Mouse (Mus musculus): ENCODE data around the gene Eva1a. TPM values are rescaled to one million over a fixed set of nuclear protein-coding genes. Genes with fewer than 3 reads are reported as not detected.

The Eva1a gene
- not detected in 2 replicates for total RNA-seq (2014; fragmentation: Nextera tagmentation)
- total RNA-seq (2017): not detected in 2 replicates

DNA sequence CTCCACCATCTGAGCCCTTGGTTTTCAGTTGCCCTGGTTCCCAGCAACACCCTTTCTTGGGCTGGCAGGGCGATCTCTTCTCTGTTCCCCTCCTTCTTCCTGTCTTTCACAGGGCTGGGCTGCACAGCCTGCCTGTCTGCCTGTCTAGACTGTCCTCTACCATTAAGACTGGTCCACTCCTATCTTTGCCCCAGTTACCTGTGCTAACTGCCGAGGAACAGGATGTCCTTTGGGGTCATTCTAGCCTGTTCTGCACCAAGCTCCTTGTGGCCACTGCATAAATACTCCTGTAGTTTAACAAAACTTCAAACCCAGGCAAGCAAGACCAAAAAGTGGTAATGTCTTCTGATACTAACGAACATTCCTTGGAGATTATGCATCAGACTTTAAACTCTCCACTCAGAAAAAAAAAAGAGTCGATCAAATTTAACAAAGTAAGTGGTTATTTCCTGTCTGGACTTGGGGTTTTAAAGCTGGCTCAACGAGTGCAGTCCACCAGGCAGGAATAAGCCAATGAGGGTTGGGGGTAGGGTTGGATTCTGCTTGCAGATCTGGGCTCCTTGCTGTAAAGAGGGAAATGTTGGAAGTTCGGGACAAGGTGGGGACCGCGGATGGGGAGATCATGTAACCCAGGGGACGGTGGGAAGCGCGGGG lies at the start of gene Eva1a:
Gene Eva1a, plus strand, starts transcription at position 210 of the 654 bp plus-strand sequence.
- ATAC-seq (replicated peaks; ENCODE audit: poor library complexity, severe bottlenecking): no peak

DNA sequence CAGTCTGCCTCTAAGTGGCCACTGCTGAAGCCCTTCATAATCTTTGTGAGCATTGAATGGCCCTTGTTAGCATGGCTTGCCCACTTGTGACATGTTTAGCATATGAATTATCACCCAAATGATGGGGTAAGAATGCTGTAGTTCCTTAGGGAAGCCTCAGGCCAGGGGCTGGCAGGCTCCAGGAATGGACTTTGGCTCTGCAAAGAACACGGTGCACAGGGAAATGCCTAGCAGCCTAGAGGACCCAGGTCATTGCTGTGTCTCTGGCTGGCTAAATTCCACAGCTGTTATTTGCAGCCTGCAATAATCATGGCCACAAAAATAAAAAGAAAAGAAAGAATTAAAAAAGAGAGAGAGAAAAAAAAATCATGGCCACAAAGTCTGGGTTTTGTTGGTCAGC lies 28.5 kb upstream of the Eva1a start:
- no peak for ATAC-seq (replicated peaks; ENCODE audit: poor library complexity, severe bottlenecking)

DNA sequence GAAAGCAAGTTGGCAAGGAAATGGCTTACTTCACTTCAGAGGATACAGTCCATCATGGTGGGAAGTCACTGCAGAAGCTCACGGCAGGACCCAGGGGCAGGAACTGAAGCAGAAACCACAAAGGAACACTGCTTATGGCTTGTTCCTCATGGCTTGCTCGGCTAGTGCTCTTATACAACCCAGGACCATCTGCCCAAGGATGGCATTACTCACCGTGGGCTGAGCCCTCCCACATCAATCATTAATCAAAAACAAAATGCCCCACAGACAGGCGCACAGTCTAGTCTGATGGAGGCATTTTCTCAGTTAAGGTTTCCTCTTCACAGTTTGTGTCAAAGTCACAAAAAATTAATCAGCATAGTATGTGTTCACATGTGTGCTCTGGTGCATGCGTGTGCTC lies 19.8 kb upstream of the Eva1a start:
- ATAC-seq (replicated peaks; ENCODE audit: poor library complexity, severe bottlenecking): no peak

DNA sequence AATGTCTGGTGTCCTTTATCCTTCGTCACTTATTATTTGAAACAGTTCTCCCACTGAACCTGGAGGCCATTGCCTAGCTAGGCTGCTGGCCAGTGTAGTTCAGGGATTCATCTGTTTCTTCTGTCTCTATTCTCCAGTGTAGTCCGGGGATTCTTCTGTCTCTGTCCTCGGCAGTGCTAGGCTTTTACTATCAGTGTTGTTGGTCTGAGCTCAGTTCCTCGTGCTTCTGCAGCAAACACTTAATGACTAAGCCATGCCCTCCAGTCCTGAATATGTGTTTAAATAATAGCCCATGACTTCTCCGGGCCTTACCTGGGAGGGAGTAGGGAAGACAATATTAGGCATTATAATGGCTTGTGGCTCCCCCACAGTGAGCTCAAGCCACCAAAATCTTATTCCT lies 19.3 kb upstream of the Eva1a start:
- ATAC-seq (replicated peaks; ENCODE audit: poor library complexity, severe bottlenecking): no peak

DNA sequence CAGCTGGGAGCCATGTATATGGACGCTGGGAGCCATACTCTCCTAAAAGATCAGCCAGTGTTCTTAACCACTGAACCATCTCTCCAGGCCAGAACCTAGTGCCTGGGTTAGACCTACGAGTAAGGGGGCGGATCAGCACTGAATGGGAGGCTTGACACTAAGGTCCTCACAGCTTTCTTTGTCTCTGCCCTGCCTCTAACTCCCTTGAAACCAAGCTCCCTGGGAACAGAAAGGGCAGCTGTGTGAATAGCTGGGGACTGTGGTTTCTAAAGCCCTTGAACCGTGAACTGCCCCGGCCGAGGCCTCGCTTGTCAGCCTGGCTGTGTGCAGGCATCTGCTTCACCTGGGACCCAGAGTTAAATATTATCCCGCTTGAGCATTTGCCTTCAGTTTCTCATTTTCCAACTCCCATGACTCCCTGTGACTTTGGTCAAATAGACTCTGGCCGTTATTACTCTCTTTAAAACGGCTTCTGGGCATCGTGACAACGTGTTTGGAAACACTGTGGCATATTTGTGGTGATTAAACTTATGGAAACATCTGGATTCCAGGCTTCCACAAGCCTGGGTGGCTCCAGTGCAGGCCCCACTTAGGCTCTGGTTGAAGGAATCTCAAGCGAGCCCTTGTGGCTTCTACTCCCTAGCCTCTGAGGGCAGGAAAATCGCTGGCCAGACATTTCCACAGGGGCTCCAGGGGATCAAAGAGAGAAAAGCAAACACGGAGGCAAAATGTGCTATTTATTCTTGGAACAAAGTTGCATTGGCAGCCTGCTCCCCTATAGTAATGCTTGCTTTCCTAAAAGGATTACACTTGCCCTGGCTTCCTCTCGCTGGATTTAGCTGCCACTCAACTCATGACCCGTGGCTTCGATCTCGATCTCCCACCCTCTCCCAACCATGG lies 11.0 kb upstream of the Eva1a start:
- ATAC-seq (replicated peaks; ENCODE audit: poor library complexity, severe bottlenecking): no peak

DNA sequence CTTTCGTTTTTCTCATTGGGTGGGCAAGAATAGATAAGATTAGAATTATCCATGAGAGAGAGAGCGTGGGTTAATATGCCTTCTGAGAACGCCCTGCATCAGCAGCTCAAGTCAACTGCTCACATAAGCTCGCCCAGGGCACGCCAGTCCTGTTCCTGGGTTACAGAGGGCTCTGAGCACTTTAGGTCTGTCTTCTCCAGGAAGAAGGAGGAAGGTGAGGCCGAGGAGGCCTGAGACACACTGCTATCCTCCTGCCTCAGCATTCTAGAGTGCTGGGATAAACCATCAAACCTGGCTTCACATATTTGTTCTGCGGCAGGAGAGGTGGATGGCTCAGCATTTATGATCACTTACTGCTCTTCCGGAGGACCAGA lies 10.3 kb upstream of the Eva1a start:
- no peak for ATAC-seq (replicated peaks; ENCODE audit: poor library complexity, severe bottlenecking)

DNA sequence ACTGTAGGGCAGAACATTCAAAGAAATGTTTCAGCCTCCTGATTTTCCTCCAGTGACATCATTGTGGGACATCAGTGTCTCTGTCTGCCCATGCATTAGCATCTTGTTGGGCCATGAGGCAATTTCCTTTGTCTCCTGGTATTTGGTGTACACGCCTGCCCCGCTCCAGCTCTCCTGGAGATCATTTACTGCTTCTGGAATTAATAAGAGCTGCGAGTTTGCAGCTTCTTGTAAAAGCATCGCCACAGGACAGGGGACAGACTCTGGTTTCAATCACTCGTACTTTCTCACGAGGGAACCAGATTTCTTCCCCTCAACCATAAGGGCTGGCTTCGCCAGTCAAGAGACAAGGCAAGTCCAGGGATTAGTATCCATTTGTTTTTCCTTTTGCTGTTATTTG lies 3.6 kb upstream of the Eva1a start:
- ATAC-seq (replicated peaks; ENCODE audit: poor library complexity, severe bottlenecking): no peak

DNA sequence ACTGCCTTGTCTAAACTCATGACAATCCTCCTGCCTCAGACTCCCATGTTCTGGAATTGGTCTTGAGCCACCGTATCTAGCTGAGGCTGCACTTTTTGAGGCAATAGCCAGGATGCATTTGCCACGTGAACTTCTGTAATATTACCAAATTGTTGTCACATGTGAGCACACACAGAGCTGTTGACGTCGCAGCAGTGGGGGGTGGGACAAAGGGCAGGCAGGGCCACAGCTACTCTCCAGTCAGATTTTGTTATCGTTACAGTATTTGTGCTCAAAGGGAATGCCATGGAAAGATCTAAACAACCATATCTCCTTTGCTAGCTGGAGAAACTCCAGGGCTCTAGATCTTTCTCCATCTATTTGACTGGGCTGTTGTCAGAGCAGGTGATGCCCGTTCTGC lies 1.6 kb upstream of the Eva1a start:
- ATAC-seq (replicated peaks; ENCODE audit: poor library complexity, severe bottlenecking): no peak

DNA sequence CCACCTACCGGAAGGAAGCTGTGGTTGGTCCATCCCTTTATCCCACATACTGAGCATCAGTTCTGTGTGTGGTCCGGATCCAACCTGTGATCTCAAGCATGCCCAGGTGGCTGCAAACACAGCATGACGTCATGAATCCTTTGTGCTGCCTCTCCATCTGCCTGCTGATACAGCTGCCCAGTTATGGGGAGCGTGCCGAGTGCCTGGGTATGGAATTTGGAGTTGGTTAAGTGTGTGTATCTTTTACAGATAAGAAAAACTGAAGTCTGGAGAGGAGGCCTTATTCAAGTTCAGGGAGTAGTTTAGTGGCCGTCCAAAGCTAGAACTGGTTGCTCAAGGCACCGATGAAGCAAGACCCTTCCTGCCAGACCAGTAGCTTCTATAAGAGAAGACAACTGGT lies 875 bp upstream of the Eva1a start:
- no peak for ATAC-seq (replicated peaks; ENCODE audit: poor library complexity, severe bottlenecking)

DNA sequence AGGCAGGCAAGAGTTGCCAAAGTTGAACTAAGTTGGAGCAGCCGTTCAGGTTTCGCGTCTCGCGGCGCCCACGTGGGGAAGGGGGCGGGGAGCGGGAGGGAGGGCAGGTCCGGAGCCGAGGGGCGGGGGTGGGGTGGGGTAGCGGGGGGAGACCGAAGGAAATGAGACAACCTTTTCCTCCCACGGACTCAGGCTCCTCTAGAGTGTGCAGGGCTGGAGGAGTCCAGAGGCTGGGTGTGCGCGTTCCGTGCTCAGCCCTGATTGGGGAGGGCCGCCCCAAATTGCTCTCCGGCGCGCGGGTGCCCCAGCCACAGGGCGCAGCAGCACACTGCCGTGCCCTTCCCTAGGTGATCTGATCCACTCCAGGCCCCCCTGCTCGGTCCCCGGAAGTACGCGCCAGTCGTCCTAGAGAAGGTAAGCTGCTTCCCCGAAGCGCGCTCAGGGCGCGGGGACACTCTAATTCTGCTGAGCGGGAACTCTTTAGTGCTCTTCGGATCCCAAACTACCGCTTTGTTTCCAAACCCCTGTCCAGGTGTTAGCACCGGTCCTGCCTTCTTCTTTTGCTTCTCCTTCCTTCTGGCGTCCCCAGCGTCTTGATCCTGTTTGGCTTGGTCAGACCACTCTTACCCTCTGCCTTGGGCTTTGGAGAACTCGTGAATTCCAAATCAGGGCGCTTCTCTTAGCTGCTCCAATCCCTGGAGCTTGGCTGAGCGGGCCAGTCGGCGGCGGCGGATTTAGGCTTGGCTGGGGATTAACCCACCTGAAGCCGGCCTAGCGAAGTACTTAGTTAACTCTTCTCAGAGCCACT lies 849 bp downstream of the Eva1a start:
- peak; percentile 23; the same call in 1 of the 2 replicates for ATAC-seq (replicated peaks; ENCODE audit: poor library complexity, severe bottlenecking)

DNA sequence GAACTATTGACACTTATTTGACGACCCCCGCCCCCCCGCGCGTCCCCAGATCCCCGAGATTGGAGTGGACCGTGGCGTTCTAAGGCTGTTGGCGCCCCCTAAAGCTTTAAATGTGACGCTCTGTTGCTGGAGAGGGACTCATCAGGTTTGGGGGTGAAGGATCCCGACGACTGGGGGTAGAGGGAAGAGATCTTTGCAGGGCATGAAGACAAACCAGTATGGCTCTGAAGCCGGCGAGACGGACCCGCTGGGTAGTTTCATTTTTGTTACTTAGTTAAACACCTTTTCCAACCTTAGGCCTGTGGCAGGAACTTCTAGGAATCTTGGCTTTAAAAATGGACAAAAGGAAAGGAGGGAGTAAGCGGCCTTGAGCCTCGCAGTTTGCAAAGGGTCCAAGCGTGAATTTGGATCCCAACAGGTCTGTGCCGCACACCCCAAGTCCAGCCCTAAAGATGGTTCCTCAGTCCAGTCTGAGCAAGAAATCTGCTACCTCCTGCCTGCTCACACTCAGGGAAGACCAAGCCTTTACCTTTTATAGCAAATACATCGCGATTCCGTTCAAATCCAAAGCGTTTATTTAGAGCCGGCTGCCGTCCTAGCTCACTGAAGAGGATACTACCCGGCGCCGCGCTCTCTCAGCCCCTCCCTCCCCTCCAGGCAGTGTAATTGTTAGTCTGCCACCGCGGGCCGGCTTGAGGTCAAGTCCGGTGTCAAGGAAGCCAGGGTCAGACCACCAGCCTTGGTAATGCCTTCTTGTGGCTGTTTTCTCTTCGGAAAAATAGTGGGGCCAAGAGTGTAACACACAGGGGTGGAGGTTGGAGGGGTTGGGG lies 1.7 kb downstream of the Eva1a start:
- ATAC-seq (replicated peaks; ENCODE audit: poor library complexity, severe bottlenecking): no peak

DNA sequence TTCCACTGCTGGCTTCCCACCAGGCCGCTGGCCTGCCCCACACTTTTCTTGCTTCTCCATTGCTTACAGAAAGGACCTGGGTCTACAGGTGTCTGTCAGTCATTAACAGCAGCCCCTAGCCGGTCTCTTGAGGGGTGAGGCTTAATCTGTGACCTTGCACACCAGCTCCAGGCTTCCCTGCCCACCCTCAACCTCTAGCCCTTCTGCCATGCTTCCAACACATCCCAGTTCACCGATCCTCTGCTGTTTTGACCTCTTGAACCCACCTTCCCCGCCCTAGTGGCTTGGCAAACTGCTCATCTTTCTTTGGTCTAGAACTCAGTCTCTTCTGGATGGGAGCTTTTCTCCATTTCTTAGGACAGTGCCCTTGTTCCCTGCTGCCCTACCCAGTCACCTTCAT lies 2.8 kb downstream of the Eva1a start:
- ATAC-seq (replicated peaks; ENCODE audit: poor library complexity, severe bottlenecking): no peak

DNA sequence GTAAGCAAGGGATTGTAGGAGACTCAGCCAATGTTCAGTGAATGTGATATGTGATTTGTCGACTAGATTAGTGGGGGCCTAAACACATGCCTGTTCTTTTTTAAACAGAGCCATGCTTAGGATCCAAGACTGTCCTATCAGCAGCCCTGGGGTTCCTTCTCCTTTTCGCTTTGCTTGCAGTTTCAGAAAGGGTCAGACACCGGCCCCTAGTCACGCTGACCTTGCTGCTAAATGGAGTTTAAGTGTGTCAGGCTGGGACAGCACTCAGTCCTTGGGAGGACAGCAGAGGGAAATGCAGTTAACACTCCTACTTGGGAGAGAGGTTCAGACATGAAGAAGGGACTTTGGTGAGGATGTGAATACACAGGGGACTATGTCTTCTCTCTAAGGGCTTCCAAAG lies 3.7 kb downstream of the Eva1a start:
- no peak for ATAC-seq (replicated peaks; ENCODE audit: poor library complexity, severe bottlenecking)

DNA sequence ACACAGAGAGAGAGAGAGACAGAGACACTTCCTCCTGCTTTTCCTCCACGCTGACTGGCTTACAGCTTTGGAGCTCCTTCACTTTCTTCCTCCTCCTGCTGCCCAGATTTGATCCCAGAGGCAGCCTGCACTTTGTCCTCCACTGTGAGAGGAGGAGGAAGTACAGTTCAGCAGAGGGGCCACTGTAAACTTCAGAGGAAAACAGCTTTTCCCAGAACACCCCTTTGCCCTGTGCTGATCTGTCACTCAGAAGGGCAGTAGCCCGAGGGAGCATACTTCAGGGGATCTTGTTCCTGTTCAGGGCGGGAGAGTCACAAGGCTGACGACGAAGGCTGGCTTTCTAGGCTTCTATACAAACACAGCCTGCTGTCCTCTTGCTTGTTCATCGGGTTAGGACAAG lies 7.1 kb downstream of the Eva1a start:
- ATAC-seq (replicated peaks; ENCODE audit: poor library complexity, severe bottlenecking): no peak

DNA sequence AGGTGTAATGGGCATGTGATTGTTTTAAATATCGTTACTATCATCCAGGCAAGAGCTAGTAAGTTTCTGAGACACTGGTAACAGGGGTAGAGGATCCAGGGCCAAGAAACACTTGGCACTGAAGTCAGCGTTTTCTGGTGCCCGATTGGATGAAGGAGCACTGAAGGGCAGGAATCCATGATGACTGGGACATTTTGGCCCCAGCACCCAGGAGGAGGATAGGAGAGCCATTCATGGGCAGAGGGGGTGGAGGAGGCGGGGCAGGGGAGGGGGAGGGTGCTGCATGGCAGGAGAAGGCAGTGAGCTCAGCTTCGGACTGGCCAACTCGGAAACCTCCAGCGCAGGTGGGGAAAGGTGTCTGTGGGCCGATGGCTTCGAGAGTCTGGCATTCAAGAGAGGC lies 9.4 kb downstream of the Eva1a start:
- no peak for ATAC-seq (replicated peaks; ENCODE audit: poor library complexity, severe bottlenecking)

DNA sequence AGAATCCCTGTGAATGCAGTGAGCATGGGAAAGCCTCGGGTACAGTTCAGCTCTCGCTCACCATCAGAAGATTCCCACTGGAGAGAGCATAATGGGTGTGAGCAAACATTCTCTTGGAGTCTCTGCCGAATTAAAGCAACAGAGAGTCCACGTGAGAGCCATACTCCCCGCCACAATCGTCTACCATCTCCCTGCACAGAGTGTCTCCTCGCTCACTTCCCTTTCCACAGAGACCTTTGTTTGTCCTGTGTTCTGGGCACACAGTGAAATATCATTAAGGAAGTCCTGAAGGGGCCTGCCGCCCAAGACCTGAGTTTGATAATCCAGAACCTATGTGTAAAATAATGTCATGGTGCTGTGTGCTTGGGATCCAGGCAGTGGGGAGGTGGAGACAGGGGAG lies 10.7 kb downstream of the Eva1a start:
- ATAC-seq (replicated peaks; ENCODE audit: poor library complexity, severe bottlenecking): no peak

DNA sequence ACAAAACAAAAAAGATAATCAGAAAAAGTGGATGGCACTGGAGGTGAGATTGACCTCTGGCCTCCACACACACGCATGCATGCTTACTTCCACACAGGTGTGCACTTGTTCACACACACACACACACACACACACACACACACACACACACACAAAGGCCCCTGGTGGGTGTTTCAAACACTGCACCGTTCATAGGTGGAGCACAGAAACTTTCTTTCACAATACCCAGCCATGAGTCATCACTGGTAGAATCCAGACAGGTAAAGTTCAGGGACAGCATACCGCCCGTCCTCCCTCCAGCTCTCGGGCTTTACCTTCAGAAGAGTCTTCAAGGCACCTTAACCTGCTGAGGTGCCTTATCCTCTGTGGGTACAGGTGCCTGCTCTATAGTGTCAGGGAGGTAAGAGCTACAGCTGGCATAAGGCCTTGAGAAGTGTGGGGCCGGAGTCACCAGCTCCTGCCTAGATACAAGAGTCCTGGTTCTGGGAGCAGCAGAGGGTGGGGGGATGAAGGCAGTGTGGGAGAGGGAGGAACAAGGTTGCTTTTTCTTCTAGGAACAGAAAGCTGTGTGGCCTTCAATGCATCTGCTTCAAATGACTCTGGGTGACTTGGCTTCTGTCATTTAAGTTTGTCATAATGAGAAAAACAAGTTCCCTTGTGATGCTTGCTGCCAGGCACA lies 11.3 kb downstream of the Eva1a start:
- ATAC-seq (replicated peaks; ENCODE audit: poor library complexity, severe bottlenecking): no peak

DNA sequence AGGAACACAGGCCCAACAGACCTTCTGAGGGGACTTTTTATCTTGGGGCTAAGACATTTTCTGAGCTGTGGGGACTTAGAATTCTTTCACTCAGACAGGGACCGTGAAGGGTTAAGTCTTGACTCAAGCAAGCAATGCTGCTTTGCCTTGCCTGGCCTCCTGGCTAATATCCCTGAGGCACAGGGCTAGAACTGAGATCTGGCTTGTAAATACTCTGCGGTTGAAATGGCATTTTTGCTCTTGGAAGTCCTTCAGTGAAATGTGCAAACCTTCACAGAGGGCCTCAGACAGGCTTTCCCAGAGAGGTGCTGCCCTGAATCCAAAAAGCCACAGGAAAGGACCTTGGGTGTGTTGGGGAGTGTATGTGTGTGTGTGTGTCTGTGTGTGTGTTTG lies 11.9 kb downstream of the Eva1a start:
- no peak for ATAC-seq (replicated peaks; ENCODE audit: poor library complexity, severe bottlenecking)

DNA sequence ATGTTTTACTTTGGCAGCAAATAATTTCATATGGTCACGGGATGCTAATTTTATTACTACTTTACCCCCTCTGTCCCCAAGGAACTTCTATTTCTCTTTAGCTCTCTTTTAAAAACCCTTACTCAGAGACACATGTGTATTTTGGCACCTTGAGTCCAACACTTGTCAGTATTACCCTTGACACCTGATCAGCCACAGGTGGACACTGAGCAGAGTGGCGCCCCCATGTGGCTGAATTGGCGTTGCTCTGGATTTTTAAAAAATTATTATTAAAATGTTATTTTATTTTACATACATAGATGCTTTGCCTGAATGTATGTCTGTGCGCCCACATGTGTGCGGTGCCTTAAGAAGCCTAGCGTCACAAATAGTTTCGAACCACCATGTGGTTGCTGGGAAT lies 14.0 kb downstream of the Eva1a start:
- ATAC-seq (replicated peaks; ENCODE audit: poor library complexity, severe bottlenecking): no peak

DNA sequence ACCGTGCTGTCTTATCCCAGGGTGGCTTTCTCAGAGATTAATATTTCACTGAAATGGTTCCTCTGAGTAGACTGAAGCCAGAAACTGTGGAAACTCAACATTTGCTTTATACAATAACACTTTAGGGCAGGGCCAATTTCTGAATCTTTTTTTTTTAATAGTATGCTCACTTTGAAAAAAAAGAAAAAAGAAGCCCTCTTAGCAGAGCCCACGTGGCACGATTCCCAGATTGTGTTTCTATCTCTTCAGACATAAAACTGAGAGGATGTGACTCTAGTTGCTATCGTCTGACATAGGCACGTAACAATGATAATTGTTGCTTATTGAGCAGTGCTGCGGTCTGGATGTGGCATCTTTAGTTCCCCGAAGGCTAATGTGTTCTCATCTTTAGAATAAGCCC lies 19.1 kb downstream of the Eva1a start:
- no peak for ATAC-seq (replicated peaks; ENCODE audit: poor library complexity, severe bottlenecking)
